Mouse (Mus musculus) cortical plate, adult 2 months (tissue): Measurements from ENCODE around the gene Fam160b1. TPM values are rescaled to one million over a fixed set of nuclear protein-coding genes. Genes with fewer than 3 reads are reported as not detected.

Experiments used
- H3K27ac ChIP-seq: fragments of 200-500 bp; 2 replicates; pipeline ENCODE4 v1.5.1; 2012; ENCODE audit warnings: low read length, control low read depth, inconsistent platforms; ENCODE audit not compliant: insufficient read depth
- H3K4me1 ChIP-seq: fragments of 200-500 bp; 2 replicates; pipeline ENCODE4 v1.6.1; 2011; ENCODE audit warnings: low read length; ENCODE audit not compliant: control insufficient read depth, insufficient read depth
- H3K4me3 ChIP-seq: fragments of 200-500 bp; 2 replicates; pipeline ENCODE4 v1.5.1; 2011; ENCODE audit warnings: mild to moderate bottlenecking, low read length, control low read depth; ENCODE audit not compliant: insufficient read depth
- CTCF ChIP-seq: fragments of 200-500 bp; IDR thresholded peaks from 2 replicates; pipeline ENCODE4 v1.5.1; 2011; ENCODE audit warnings: mild to moderate bottlenecking, control low read depth, low read length; ENCODE audit not compliant: insufficient read depth; ENCODE audit errors: extremely low read depth
- POLR2A ChIP-seq: fragments of 200-500 bp; IDR thresholded peaks from 2 replicates; pipeline ENCODE4 v1.6.1; 2011; ENCODE audit warnings: mild to moderate bottlenecking, low read length, control low read depth; ENCODE audit not compliant: insufficient read depth; ENCODE audit errors: extremely low read depth
- polyA plus RNA-seq: library from polyadenylated mRNA; depleted of rRNA; stranded (reverse); fragments of >200 nt; gene quantifications from 2 replicates; pipeline ENCODE4 v1.2.3, GENCODE M21; 2012

Fam160b1 gene
- polyA plus RNA-seq, 1 experiment: 16.9 TPM

GRCm38 (mm10) chr19:57413170-57413569 lies 52.7 kb downstream of the Fam160b1 start:
- no peak overlapping the region for H3K27ac ChIP-seq
- no peak for TF ChIP-seq CTCF
- TF ChIP-seq POLR2A: no peak
- H3K4me3 ChIP-seq: no peak overlapping the region
- peaks cover 3% of the 10 kb centered on the region; the same call in 1 of the 2 replicates for H3K4me1 ChIP-seq

- no peak overlapping the region for H3K27ac ChIP-seq
- H3K4me1 ChIP-seq: peaks cover 4% of the 10 kb centered on the region; the same call in 1 of the 2 replicates
- H3K4me3 ChIP-seq: no peak overlapping the region
- TF ChIP-seq POLR2A (no peak), CTCF (no peak)
Observed at GRCm38 (mm10) chr19:57413918-57414317, 53.4 kb downstream of the Fam160b1 start.

DNA sequence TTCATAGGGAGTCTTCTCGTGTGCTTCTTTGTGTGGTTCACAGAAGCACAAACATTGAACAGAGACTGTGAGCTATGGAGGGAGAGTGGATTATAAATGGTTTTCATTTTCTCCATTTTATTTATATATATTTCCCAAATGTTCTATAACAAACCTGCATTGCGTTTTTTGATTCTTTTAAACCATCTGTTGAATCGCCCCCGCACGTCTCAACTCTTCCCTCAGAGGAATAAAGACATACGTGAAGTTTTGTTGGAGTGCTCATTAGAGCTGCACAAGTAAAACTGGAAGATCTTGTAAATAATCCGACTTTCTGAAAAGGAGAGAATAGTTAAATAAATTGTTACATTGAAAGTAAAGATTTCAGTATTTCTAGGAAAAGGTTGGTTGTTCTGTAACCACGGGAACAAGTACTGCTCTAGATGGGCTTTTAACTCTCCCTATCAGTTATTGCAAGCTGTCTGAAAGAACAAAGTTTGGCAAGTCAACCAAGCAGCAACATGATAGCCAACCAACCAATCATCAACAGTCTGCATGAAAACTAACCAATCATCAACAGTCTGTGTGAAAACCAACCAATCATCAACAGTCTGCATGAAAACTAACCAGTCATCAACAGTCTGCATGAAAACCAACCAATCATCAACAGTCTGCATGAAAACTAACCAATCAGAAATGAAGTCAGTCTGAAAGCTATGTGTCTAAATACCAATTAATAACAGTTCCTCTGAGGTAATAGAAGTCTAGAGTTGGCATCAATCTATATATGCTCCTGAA lies 54.7 kb downstream of the Fam160b1 start:
- Histone ChIP-seq H3K27ac (no peak overlapping the region), H3K4me3 (no peak overlapping the region), H3K4me1 (peaks cover 4% of the 10 kb centered on the region; the same call in 1 of the 2 replicates)
- TF ChIP-seq CTCF (no peak), POLR2A (no peak)

DNA sequence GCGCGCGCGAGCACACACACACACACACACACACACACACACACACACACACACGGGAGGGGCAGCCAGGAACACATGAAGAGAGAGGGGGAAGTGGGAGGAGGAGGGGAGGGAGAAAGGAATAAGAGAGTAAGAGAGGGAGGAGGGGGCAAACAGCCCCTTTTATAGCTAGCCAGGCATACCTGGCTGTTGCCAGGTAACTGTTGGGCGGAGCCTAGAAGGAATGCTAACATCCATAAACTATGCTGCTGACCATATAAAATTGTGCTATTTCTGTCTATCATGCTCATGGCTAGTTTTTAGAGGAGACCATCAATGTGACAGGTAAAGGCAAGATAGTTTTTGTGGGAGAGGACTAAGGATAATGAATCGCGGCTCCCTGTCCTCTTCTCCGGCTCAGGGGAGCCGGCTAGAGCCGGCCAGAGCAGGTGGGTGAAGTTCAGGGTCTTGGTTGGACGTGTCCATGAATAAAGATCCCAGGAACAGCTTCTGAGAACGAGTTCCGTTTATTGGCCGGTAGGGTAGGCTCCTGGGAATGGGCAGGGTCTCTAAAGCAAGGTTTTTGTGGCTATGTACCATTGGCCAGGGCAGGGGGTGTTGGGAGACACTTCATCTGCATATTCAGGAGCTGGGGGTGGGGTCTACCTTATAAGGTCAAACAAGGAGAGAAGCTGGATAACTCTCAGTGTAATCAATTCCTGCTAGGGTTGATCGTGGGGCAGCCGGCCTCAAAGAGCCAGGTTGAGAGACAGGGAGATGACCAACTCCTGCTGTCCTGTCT lies 57.5 kb downstream of the Fam160b1 start:
- TF ChIP-seq POLR2A (no peak), CTCF (no peak)
- peaks cover 2% of the 10 kb centered on the region; the same call in 1 of the 2 replicates for H3K4me1 ChIP-seq
- no peak overlapping the region for H3K4me3 ChIP-seq
- H3K27ac ChIP-seq: no peak overlapping the region

DNA sequence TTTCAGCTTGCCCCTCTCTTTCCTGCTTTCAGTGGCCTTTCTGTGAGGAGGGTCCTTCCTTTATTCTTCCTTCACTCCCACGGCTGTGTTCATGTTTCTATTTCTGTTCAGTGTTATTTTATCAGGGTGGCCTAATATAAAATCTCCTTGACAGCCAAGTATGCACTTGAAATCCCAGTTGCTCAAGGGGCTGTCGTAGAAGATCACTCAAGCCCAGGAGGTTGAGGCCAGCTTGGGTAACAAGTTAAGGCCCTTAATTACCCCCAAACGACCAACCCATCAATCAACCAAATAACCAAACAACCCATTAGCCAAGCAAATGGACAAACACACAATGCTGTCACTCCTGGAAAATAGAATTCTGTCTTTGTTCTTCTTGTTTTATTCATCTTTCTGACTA lies 62.9 kb downstream of the Fam160b1 start:
- TF ChIP-seq CTCF (no peak), POLR2A (no peak)
- peaks cover 1% of the 10 kb centered on the region; the same call in 1 of the 2 replicates for H3K4me1 ChIP-seq
- no peak overlapping the region for H3K27ac ChIP-seq
- no peak overlapping the region for H3K4me3 ChIP-seq

GRCm38 (mm10) chr19:57425296-57425695 lies 64.8 kb downstream of the Fam160b1 start:
- H3K27ac ChIP-seq: no peak overlapping the region

DNA sequence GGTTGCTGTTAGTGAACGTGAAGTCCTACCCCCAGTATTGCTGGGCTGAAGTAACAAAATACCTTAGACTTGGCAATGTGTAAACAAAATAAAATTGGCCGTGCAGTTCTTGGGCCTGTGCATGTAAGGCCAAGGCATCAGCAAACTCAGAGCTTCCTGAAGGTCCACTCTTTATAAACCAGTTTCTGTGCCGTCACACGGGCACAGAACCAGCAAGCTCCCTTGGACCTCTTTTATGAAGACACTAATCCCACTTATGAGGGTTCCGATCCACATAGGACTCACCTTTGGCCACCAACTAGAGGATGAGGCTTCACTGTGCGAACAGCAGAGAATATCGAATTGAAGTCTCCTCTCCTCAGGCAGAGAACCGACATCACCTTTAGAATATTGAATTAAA lies 66.4 kb downstream of the Fam160b1 start:
- H3K4me1 ChIP-seq: no peaks in the 10 kb centered on the region
- no peak for TF ChIP-seq POLR2A
- no peak for TF ChIP-seq CTCF
- H3K4me3 ChIP-seq: no peak overlapping the region
- H3K27ac ChIP-seq: no peak overlapping the region

More at GRCm38 (mm10) chr19:57425296-57425695, 64.8 kb downstream of the Fam160b1 start:
- TF ChIP-seq CTCF: no peak
- TF ChIP-seq POLR2A: no peak
- Histone ChIP-seq H3K4me1 (no peaks in the 10 kb centered on the region), H3K4me3 (no peak overlapping the region)

GRCm38 (mm10) chr19:57427756-57428438 lies 67.4 kb downstream of the Fam160b1 start:
- H3K4me3 ChIP-seq: no peak overlapping the region
- H3K27ac ChIP-seq: no peak overlapping the region
- TF ChIP-seq POLR2A (no peak), CTCF (no peak)
- H3K4me1 ChIP-seq: no peaks in the 10 kb centered on the region

DNA sequence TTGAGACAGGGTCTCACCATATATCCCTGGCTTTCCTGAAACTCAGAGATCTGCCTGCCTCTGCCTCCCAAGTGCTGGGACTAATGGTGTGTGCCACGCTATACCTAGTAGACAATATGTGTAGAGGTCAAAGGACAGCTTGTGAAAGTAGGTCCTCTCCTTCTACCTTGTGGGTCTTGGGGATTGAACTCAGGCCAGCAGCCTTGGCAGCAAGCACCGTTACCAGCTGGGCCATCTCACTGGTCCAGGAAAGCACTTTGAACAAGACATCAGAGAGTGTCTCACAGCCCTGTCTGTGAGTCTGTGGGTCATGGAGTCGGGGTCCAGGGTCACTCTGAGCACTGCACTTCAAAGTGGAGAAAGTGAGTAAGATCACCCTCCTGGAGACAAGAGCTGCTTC lies 68.2 kb downstream of the Fam160b1 start:
- no peak for TF ChIP-seq POLR2A
- no peak for TF ChIP-seq CTCF
- H3K4me1 ChIP-seq: no peaks in the 10 kb centered on the region
- H3K4me3 ChIP-seq: no peak overlapping the region
- no peak overlapping the region for H3K27ac ChIP-seq

DNA sequence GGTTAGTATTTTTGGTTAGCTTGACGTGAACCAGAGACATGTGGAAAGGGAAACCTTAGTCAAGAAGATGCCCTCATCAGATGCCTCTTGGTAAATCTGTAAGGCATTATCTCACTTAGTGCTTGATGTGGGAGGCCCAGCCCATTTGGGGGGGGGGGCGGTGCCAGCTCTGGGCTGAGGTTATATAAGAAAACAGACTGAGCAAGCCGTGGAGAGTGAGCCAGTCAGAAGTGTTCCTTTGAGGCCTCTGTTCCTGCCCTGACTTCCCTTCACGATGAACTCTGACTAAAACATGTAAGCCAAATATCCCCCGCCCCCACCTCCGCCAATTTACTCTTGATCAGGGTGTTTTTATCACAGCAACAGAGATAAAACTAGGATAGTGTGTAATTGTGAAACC lies 69.4 kb downstream of the Fam160b1 start:
- TF ChIP-seq POLR2A (no peak), CTCF (no peak)
- Histone ChIP-seq H3K4me1 (no peaks in the 10 kb centered on the region), H3K4me3 (no peak overlapping the region), H3K27ac (no peak overlapping the region)
